Mouse (Mus musculus): ENCODE measurements at regions not wholly inside any gene's neighbourhood (a gene's known extent, or its start where the extent isn't known, plus 50 kb on each side); places are given as distances from the start of the nearest gene placed in this dataset.
A peak's percentile ranks its signal among the peaks of the same experiment; 100 is the strongest.

- no peaks in the 10 kb centered on the region for H3K9me3 ChIP-seq
- H3K27ac ChIP-seq = no peak overlapping the region
- no peak overlapping the region for H3K4me3 ChIP-seq
- ATAC-seq (ENCODE audit: low FRiP score) = no peak
- H3K27me3 ChIP-seq = no peaks in the 10 kb centered on the region
- no peak overlapping the region for H3K4me2 ChIP-seq
- no peaks in the 10 kb centered on the region for H3K4me1 ChIP-seq (replicated peaks)
- WGBS = 89% methylated on average over 2 of the region's 2 CpGs
- H3K36me3 ChIP-seq = no peaks in the 10 kb centered on the region
- no peak overlapping the region for H3K9ac ChIP-seq
Measured at GRCm38 (mm10) chr4:78970751-78971150, 759.0 kb upstream of the Ptprd start.

GRCm38 (mm10) chr4:78943561-78943960, 731.8 kb upstream of the Ptprd start:
- H3K9ac ChIP-seq = no peak overlapping the region
- no peak overlapping the region for H3K27ac ChIP-seq
- 90% methylated on average over 1 of the region's 1 CpGs for WGBS
- ATAC-seq (ENCODE audit: low FRiP score) = no peak
- no peaks in the 10 kb centered on the region for H3K27me3 ChIP-seq
- no peaks in the 10 kb centered on the region for H3K4me1 ChIP-seq (replicated peaks)
- no peak overlapping the region for H3K4me3 ChIP-seq
- H3K4me2 ChIP-seq = no peak overlapping the region
- H3K36me3 ChIP-seq = no peaks in the 10 kb centered on the region
- H3K9me3 ChIP-seq = no peaks in the 10 kb centered on the region

- H3K36me3 ChIP-seq = no peaks in the 10 kb centered on the region
- no peak overlapping the region for H3K9ac ChIP-seq
- no peaks in the 10 kb centered on the region for H3K4me1 ChIP-seq (replicated peaks)
- WGBS = 23% methylated on average over 1 of the region's 1 CpGs
- H3K9me3 ChIP-seq = no peaks in the 10 kb centered on the region
- peak; percentile 80 for ATAC-seq (ENCODE audit: low FRiP score)
- H3K27me3 ChIP-seq = no peaks in the 10 kb centered on the region
- H3K4me2 ChIP-seq = no peak overlapping the region
- H3K4me3 ChIP-seq = no peak overlapping the region
- H3K27ac ChIP-seq = no peak overlapping the region
Measured at GRCm38 (mm10) chr4:78927144-78927543, 715.4 kb upstream of the Ptprd start.

- H3K27ac ChIP-seq = no peak overlapping the region
- no peaks in the 10 kb centered on the region for H3K9me3 ChIP-seq
- no peak for ATAC-seq (ENCODE audit: low FRiP score)
Measured at GRCm38 (mm10) chr4:78924086-78924485, 712.3 kb upstream of the Ptprd start.

More at GRCm38 (mm10) chr4:78924086-78924485, 712.3 kb upstream of the Ptprd start:
- H3K27me3 ChIP-seq = no peaks in the 10 kb centered on the region
- no peak overlapping the region for H3K9ac ChIP-seq
- H3K36me3 ChIP-seq = no peaks in the 10 kb centered on the region
- no peak overlapping the region for H3K4me3 ChIP-seq
- H3K4me1 ChIP-seq (replicated peaks) = no peaks in the 10 kb centered on the region
- no peak overlapping the region for H3K4me2 ChIP-seq

Data from hindbrain, embryonic 13.5 days (tissue).